Mouse (Mus musculus) lung, adult 18-20 months (tissue): ENCODE measurements around the gene Best2.
A peak's percentile ranks its signal among the peaks of the same experiment; 100 is the strongest.

ENCODE experiments used
- DNase-seq, 2 experiments: peaks; one replicate each; pipeline ENCODE4 v3.0.0; 2022; ENCODE audit warnings: mixed read lengths in 2 of 2

Gene Best2

DNA sequence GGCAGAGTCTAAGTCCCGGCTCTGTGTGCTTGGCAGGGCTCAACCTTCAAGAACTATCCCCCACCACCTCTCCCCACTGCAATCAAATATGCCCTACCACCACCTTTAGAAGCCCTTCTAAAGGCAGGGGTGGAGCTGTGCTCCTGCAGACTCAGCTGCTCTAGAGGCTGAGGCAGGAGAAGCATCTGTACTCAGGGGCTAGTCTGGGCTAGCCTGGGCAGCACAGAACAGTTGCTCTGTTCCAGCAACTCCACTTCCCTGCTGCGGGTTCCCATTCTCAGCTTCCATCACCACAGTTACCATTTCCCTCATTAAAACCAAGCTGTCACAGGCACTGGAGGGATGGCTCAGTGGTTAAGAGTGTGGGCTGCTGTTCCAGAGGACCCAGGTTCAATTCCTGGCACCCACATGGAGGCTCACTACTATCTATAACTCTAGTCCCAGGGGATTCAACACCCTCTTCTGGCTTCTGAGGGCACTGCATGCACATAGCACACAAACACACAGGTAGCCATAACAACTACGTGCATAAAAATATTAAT is 7.3 kb upstream of the Best2 start:
- DNase-seq, result no peak

DNA sequence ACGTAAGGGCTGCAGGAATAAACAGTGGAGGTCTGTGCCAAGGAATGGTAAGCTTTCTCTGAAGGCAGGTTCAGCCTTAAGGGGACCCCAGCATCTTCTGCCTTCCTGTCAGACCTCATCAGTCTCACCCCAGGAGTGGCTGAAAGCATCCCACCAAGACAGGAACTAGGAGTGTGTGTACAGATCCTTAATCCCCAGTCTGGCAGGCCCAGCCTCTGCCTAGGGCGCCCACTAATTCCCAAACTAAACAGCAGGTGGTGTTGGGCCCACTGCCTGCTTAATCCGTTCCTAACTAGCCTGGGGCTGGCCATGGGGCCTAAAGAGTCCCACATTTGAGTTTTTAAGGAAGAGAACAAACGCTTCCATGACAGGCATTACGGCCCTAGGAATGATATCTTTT is 2.9 kb upstream of the Best2 start:
- no peak for DNase-seq

DNA sequence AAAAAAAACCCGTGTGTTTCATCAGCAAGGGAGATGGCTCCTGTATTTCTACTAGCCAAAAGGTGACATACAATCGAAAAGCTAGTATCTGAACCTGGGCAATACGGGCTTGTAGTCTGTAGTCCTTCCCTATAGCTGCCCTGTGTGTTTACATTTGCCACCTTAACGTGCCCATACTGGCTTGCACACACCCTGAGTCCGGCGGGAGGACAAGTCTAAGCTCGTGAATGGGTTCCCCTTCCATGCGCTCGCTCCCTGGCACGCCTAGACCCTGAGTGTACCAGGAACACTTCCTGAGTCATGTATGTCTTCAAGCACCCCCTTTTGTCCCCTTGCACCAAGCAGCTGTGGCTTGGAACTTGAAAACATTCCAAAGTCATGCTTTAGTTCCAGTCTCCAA is 2.4 kb upstream of the Best2 start:
- DNase-seq, result no peak

GRCm38 (mm10) chr8:85013230-85013840 is 996 bp downstream of the Best2 start:
- DNase-seq, result peak; percentile 74 to 80

DNA sequence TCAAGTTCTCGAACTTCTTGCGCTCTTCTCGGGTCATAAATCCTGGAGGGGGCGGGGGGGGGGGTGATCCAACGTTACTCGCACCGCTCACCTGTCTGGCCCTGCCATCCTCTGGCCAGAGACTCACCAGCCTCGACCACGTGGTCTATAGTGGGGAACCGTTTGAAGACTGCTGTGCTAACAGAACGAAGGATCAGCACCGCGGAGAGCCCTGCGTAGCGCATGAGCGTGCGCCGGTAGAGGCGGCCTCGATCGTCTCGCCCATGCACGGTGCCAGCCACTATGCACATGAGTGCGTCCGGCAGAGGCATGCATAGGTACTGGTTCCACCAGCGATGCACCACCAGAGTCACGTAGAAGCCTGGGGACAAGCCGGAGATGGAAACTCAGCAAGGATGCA is 3.1 kb downstream of the Best2 start:
- DNase-seq, result no peak

GRCm38 (mm10) chr8:85007686-85008085 is 6.6 kb downstream of the Best2 start:
- peak in 1 of 2 experiments; percentile 47 for DNase-seq

DNA sequence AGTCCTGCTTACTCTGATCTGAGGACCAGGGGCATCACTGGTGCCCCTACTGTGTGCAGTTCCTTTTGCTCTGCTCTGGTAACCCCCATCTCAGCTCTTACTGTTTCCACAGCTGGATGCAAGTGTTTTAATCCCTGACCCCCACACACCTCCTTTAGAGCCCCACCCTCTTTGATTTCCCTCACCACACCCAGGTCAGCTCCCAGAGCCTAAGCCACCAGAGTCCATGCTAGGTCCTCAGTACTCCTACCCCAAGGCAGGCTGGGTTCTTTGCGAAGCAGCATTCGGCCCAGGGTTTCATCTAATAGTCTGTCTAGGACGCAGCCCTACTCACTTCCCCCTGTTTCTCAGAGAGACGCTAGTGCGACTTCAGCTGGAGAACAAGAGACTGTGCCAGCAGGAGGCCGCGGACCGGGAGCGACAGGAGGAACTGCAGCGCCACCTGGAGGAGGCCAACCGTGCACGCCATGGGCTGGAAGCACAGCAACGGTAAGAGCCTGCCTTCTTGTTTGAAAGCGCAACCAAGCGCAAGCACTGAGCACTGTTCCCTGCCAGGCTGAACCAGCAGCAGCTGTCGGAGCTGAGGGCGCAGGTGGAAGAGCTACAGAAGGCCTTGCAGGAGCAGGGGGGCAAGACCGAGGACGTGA is 16.6 kb downstream of the Best2 start:
- DNase-seq, result peak; percentile 87 to 91

DNA sequence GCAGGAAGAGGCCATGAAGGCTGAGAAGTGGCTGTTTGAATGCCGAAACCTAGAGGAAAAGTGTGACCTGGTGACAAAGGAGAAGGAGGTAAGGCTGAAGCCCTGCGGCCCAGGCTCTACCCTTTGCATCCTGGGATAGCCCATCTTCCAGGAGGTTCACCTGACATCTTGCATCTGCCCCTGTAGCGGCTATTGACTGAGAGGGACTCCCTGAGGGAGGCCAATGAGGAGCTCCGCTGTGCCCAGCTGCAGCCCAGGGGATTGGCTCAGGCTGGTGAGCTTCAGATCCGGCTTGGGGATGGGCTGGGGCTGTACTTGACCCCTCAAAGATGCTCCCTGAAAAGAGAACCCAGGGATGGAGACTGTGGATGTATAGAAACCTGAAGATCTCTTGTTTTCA is 17.4 kb downstream of the Best2 start:
- no peak for DNase-seq

DNA sequence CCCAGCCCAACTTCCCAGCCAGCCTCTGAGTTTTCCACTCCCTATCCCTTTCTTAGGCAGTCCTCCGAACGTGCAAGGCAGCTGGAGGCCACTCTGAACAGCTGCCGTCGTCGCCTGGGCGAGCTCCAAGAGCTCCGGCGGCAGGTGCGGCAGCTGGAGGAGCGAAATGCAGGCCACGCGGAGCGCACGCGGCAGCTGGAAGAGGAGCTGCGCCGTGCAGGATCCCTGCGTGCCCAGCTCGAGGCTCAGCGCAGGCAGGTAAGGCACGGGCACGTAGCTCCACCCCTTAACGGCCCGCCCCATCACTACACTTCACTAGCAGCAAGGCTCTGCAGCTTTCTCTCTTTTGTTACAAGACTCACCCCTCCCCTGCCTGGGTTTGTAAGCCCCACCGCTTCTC is 18.7 kb downstream of the Best2 start:
- DNase-seq, result no peak

GRCm38 (mm10) chr8:84994375-84994774 is 20.0 kb downstream of the Best2 start:
- DNase-seq, result no peak

GRCm38 (mm10) chr8:84990836-84991235 is 23.5 kb downstream of the Best2 start:
- DNase-seq, result peak; percentile 89 to 93

- peak; percentile 98 to 99 for DNase-seq
These were observed 24.0 kb downstream of the Best2 start, which contains the start of gene Hook2 for GRCm38 (mm10) chr8:84990349-84990748. TSS of gene Hook2 (plus strand) at chr8:84990603.

DNA sequence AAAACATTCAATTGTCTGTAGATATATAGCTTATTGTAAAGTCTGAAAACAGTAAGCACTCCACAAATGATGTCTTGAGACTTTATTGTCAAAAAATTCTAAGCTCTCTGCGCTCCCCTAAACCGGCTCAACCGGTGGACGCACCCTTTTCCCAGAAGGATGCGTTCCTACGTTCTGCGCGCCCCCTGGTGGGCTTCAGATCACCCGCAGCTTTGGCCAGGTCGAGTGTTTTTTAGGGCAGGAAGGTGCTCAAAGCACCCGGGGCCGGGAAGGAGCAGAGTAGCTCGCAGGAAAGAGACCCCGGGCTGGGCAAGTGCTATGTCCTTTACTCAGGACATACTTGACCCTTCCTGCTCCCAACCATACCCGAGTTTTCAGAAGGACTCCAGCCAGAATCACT is 24.5 kb downstream of the Best2 start:
- DNase-seq, result peak; percentile 95 to 96

DNA sequence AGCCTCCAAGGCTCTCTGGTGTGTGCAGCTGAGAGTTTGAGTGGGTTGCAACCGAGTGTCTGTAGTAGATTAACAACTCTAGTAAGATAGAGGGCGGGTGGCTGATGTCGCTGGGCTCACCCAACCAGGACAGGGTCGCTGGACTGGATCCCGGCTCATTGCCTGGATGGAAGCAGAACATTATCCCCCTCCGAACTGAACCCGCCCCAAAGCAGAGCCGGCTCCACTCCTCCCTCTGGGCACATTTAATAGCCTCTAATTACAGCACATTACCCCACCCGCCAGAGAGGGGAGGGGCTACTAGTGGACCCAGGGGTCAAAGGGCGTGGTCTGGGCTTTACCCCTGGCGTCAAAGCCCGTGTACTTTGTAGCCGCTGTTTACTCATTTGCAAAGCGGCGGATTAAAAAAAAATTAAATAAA is 25.0 kb downstream of the Best2 start:
- DNase-seq, result peak; percentile 75 to 84

- DNase-seq, result no peak
These were observed 26.4 kb downstream of the Best2 start for GRCm38 (mm10) chr8:84987903-84988302.

GRCm38 (mm10) chr8:84987388-84987787 is 26.9 kb downstream of the Best2 start:
- no peak for DNase-seq

DNA sequence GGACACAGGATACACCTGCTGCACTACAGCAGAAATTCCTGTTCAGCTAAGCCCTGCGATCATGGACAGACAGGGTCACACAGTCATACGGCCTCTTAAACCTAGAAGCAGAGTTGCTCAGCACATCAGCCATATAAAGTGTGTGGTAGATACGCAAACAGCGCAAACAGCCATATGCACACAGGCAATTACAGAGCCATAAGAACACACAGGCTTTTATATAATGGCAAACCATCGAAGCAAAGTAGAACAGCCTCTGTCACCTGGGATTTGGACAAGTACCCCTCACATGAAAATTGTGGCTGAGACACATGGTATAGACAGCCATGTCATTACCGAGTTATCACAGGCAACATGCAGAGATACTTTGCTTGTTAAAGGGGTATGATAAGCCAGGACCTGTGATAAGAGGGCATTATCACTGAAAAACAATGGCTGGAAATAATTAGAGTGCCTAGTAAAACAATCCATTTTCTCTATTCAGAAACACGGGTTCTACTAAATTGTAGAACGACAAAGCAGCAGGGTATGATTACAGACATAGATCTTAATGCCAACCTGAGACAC is 27.9 kb downstream of the Best2 start:
- DNase-seq, result no peak

DNA sequence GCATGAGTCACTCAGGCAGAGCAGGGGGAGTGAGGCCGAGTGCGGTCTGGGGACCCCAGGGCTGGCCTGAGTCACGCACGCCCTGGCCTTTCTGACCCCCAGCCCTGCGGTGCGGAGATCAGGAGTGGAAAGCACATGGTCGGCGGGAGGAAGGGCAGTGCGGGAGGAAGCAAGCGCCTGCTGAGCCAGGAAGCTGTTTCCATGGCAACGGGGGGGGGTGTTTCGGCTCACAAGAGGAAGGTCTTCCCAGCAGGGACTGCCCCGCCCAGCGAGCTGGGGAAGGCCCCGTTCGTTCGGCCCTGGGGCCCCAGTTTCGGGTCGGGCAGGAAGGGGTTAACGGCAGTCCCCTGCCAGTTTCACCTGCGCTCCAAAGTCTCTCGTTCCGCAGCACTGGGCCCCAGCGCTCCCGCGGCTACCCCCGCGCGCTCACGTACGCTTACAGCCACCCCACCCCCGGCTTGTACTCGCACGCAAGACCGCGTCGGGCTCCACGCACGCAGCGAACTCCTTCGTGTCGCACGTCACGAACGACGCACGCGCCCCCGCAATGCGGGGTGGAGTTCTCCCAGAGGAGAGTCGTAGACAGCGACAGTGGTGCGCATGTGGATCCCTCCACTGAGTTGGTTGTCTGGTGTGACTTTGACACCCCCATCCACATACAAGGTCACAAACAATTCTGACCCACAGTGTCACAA is 28.5 kb downstream of the Best2 start:
- peak; percentile 93 to 96 for DNase-seq

DNA sequence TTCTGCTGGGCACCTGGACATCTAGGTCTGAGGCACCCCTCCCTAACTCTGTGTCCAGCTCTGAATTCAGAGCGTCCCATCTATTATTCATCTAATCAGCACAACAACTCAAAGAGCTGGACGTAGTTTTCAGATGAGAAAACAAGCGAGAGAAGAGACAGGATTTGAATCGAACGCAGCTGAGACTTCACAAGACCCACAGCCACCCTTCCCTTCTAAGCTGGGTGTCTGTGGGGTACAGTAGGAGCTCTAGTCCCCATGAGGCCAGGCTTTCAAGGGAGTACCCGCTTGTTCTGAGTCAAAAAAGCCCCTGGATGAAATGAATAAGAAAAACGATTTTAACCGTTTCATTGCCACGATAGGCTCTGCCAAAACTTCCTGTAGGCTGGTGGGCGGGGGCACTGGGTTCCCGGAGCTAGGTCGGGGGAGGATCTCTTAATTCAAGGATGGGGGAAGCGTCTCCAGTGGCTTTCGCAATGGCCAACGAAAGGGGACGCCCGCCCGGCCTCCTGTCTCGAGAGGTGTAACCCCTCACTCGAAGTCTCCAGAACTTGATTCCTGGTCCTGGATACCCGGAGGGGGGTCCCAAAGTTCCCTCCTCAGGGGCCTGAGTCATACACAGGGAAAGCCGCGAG is 29.2 kb downstream of the Best2 start:
- peak in 1 of 2 experiments; percentile 71 for DNase-seq

- peak; percentile 87 to 90 for DNase-seq
These were observed 29.9 kb downstream of the Best2 start for GRCm38 (mm10) chr8:84984294-84985048.

- peak in 1 of 2 experiments; percentile 34 for DNase-seq
These were observed 31.8 kb downstream of the Best2 start for GRCm38 (mm10) chr8:84982499-84983011.
